Mouse (Mus musculus) forebrain, embryonic 16.5 days (tissue): Measurements from ENCODE around the gene Olfr1039. TPM values are rescaled to one million over a fixed set of nuclear protein-coding genes. Genes with fewer than 3 reads are reported as not detected.

Source experiments
- polyA plus RNA-seq: library from polyadenylated mRNA; unstranded; fragments of >200 nt; fragmentation: Nextera tagmentation; extraction: Ambion mirVana; gene quantifications from 2 replicates; pipeline ENCODE4 v1.2.1, GENCODE M21; 2015

Olfr1039 gene
- polyA plus RNA-seq, 1 experiment from 2014 or later, result not detected

Other genes starting within 250 kb of the Olfr1039 start
- gene Olfr1024, start 230.9 kb downstream of the Olfr1039 start, polyA plus RNA-seq, result not detected in 2 replicates
- not detected in 2 replicates for gene Olfr1025-ps1, start 220.7 kb downstream of the Olfr1039 start, polyA plus RNA-seq
- gene Olfr1026, start 214.4 kb downstream of the Olfr1039 start, polyA plus RNA-seq, result not detected in 2 replicates
- gene Olfr1028, start 185.5 kb downstream of the Olfr1039 start, polyA plus RNA-seq, result not detected in 2 replicates
- not detected in 2 replicates for gene Olfr1029, start 162.0 kb downstream of the Olfr1039 start, polyA plus RNA-seq
- not detected in 2 replicates for gene Olfr1030, start 156.7 kb downstream of the Olfr1039 start, polyA plus RNA-seq
- gene Olfr1031, start 145.6 kb downstream of the Olfr1039 start, polyA plus RNA-seq, result not detected in 2 replicates
- not detected in 2 replicates for gene Olfr1032, start 130.4 kb downstream of the Olfr1039 start, polyA plus RNA-seq
- gene Olfr1033, start 115.3 kb downstream of the Olfr1039 start, polyA plus RNA-seq, result not detected in 2 replicates
- gene Olfr1034, start 90.1 kb downstream of the Olfr1039 start, polyA plus RNA-seq, result not detected in 2 replicates
- not detected in 2 replicates for gene Olfr1036, start 61.9 kb downstream of the Olfr1039 start, polyA plus RNA-seq
- not detected in 2 replicates for gene Olfr1037, start 48.5 kb downstream of the Olfr1039 start, polyA plus RNA-seq
- not detected in 2 replicates for gene Olfr1040, start 10.8 kb upstream of the Olfr1039 start, polyA plus RNA-seq
- gene Olfr1042, start 25.9 kb upstream of the Olfr1039 start, polyA plus RNA-seq, result not detected in 2 replicates
- gene Olfr1043, start 31.6 kb upstream of the Olfr1039 start, polyA plus RNA-seq, result not detected in 2 replicates
- gene Olfr1044, start 41.9 kb upstream of the Olfr1039 start, polyA plus RNA-seq, result not detected in 2 replicates
- gene Olfr52, start 49.8 kb upstream of the Olfr1039 start, polyA plus RNA-seq, result not detected in 2 replicates
- not detected in 2 replicates for gene Olfr1045, start 67.1 kb upstream of the Olfr1039 start, polyA plus RNA-seq
- not detected in 2 replicates for gene Olfr1046, start 83.4 kb upstream of the Olfr1039 start, polyA plus RNA-seq
- gene Olfr1047, start 95.5 kb upstream of the Olfr1039 start, polyA plus RNA-seq, result not detected in 2 replicates
- not detected in 2 replicates for gene Olfr1048, start 104.4 kb upstream of the Olfr1039 start, polyA plus RNA-seq
- gene Olfr1049, start 122.4 kb upstream of the Olfr1039 start, polyA plus RNA-seq, result not detected in 2 replicates
- not detected in 2 replicates for gene Olfr1051, start 143.2 kb upstream of the Olfr1039 start, polyA plus RNA-seq
- not detected in 2 replicates for gene Olfr1052, start 156.5 kb upstream of the Olfr1039 start, polyA plus RNA-seq
- not detected in 2 replicates for gene Olfr1053, start 179.4 kb upstream of the Olfr1039 start, polyA plus RNA-seq
- not detected in 2 replicates for gene Olfr1054, start 199.5 kb upstream of the Olfr1039 start, polyA plus RNA-seq
- not detected in 2 replicates for gene Olfr1055, start 214.4 kb upstream of the Olfr1039 start, polyA plus RNA-seq
- gene Olfr1056, start 226.5 kb upstream of the Olfr1039 start, polyA plus RNA-seq, result not detected in 2 replicates
- not detected in 2 replicates for gene Olfr1057, start 242.5 kb upstream of the Olfr1039 start, polyA plus RNA-seq